Mouse (Mus musculus) small intestine, adult 2 months (tissue): ENCODE data around the gene Secisbp2. TPM values are rescaled to one million over a fixed set of nuclear protein-coding genes. Genes with fewer than 3 reads are reported as not detected.

Experiments used
- H3K27ac ChIP-seq: fragments of 200-500 bp; 2 replicates; pipeline ENCODE4 v1.5.1; 2012; ENCODE audit warnings: low read depth, low read length, control low read depth, inconsistent platforms; ENCODE audit not compliant: insufficient read depth
- H3K27me3 ChIP-seq: fragments of 200-500 bp; 2 replicates; pipeline ENCODE4 v1.6.1; 2012; ENCODE audit warnings: mild to moderate bottlenecking, moderate library complexity, low read length, inconsistent platforms; ENCODE audit not compliant: control insufficient read depth, insufficient read depth
- H3K36me3 ChIP-seq: fragments of 200-500 bp; 2 replicates; pipeline ENCODE4 v1.6.1; 2012; ENCODE audit warnings: mild to moderate bottlenecking, low read length, control low read depth, inconsistent platforms; ENCODE audit not compliant: control insufficient read depth, insufficient read depth
- H3K4me1 ChIP-seq: fragments of 200-500 bp; 2 replicates; pipeline ENCODE4 v1.6.1; 2012; ENCODE audit warnings: low read length, inconsistent platforms, mixed read lengths; ENCODE audit not compliant: control insufficient read depth, insufficient read depth, insufficient read length
- H3K4me3 ChIP-seq: fragments of 200-500 bp; 2 replicates; pipeline ENCODE4 v1.5.1; 2012; ENCODE audit warnings: low read depth, mild to moderate bottlenecking, control low read depth, inconsistent platforms, low read length, moderate library complexity
- CTCF ChIP-seq: fragments of 200-500 bp; IDR thresholded peaks from 2 replicates; pipeline ENCODE4 v1.5.1; 2012; ENCODE audit warnings: low read depth, mild to moderate bottlenecking, control low read depth, inconsistent platforms, low read length, moderate library complexity, mixed read lengths; ENCODE audit not compliant: insufficient replicate concordance, insufficient read length; ENCODE audit errors: extremely low read depth
- POLR2A ChIP-seq: fragments of 200-500 bp; IDR thresholded peaks from 2 replicates; pipeline ENCODE4 v1.6.1; 2012; ENCODE audit warnings: low read depth, mild to moderate bottlenecking, control low read depth, inconsistent platforms, low read length, moderate library complexity
- WGBS: fragments of 180-500 bp; shearing (Covaris S2); methylation state at CpG from one replicate; pipeline ENCODE4 v1.1.7; 2018; 5-methylcytosine and 5-hydroxymethylcytosine counted together
- polyA plus RNA-seq: library from polyadenylated mRNA; depleted of rRNA; stranded (reverse); fragments of >200 nt; gene quantifications from 2 replicates; pipeline ENCODE4 v1.2.3, GENCODE M21; 2012

The Secisbp2 gene
- polyA plus RNA-seq, 1 experiment, result 15.3 TPM

GRCm38 (mm10) chr13:51686966-51687365, 35.5 kb downstream of the Secisbp2 start:
- Histone ChIP-seq H3K27ac (no peak overlapping the region), H3K36me3 (peaks cover 43% of the 10 kb centered on the region), H3K27me3 (no peaks in the 10 kb centered on the region), H3K4me1 (peaks cover 7% of the 10 kb centered on the region; the same call in 1 of the 2 replicates), H3K4me3 (no peak overlapping the region)
- TF ChIP-seq CTCF, result no peak
- no peak for TF ChIP-seq POLR2A
- 94% methylated on average over 5 of the region's 5 CpGs for whole genome bisulfite sequencing

DNA sequence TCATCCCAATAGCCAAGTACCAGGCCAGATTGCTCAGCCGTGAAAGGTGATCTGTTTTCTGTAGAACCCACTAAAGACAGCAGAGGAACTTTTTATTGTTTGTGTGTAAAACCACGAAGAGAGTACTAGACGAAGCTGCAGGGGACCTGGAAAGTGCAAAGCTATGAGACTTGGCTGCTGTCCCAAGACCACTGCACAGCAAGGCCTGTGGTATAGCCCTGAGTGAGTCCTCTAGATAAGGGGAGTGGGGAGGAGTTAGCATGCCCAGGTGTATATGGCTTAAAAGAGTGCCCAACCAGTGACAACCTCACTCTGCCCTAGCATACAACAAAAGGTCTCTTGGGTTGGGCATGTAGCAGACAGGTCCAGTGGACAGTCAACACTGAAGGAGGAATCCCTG, 37.2 kb downstream of the Secisbp2 start:
- Histone ChIP-seq H3K27me3 (no peaks in the 10 kb centered on the region), H3K4me3 (no peak overlapping the region), H3K4me1 (peaks cover 7% of the 10 kb centered on the region; the same call in 1 of the 2 replicates), H3K36me3 (peaks cover 29% of the 10 kb centered on the region), H3K27ac (no peak overlapping the region)
- WGBS, result 67% methylated on average over 3 of the region's 3 CpGs
- no peak for TF ChIP-seq POLR2A

GRCm38 (mm10) chr13:51696481-51696880, 45.0 kb downstream of the Secisbp2 start:
- no peaks in the 10 kb centered on the region; the same call in 1 of the 2 replicates for H3K36me3 ChIP-seq
- no peak overlapping the region for H3K27ac ChIP-seq
- H3K4me1 ChIP-seq, result 0 out of 2 replicates have a peak, but pooled peaks cover 3% of the 10 kb centered on the region
- TF ChIP-seq POLR2A (no peak), CTCF (no peak)
- no peaks in the 10 kb centered on the region for H3K27me3 ChIP-seq
- no peak overlapping the region for H3K4me3 ChIP-seq

DNA sequence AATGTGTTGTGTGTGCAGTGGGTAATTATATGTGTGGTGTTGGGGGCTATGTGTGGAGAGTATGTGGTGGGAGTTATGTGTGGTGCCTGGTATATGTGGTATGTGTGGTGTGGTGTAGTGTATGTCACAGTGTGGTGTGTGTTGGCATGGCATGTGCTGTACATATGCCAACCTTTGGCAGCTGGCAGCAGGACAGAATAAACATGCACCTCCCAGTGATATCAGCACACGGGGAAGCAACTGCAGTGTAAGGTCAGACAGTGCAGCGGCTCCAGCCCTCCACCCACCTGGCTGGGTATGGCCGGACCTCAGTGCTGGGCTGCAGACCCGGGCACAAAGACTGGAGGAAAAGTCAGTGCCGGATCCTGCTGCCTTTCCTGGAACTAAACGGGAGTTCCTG, 46.0 kb downstream of the Secisbp2 start:
- Histone ChIP-seq H3K27me3 (no peaks in the 10 kb centered on the region), H3K27ac (no peak overlapping the region), H3K4me3 (no peak overlapping the region), H3K36me3 (no peaks in the 10 kb centered on the region; the same call in 1 of the 2 replicates), H3K4me1 (0 out of 2 replicates have a peak, but pooled peaks cover 3% of the 10 kb centered on the region)
- WGBS, result 23% methylated on average over 6 of the region's 6 CpGs
- TF ChIP-seq POLR2A, result no peak

DNA sequence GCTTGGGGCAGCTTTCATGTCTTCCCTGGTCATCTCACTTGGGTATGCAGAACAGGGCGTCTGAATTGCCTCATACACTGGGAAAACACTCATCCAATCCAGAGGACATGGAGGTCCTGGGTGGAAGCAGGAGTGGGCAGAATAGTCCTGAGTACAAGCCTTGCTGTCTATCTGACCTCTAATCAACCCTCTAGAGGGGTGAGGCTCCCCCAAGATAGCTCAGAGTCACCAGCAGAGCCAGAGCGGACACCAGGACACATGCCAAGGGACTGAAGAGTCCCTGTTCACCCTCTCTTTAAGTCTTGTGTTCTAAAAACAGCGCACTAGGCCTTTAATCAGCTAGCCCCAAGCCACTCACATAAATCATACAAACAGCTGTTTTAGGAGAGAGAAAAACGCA, 46.4 kb downstream of the Secisbp2 start:
- Histone ChIP-seq H3K36me3 (peaks cover under 1% of the 10 kb centered on the region; the same call in 1 of the 2 replicates), H3K27ac (no peak overlapping the region), H3K27me3 (no peaks in the 10 kb centered on the region), H3K4me3 (no peak overlapping the region), H3K4me1 (0 out of 2 replicates have a peak, but pooled peaks cover 3% of the 10 kb centered on the region)
- TF ChIP-seq CTCF, result no peak
- 45% methylated on average over 4 of the region's 4 CpGs for WGBS

GRCm38 (mm10) chr13:51698318-51698717, 46.8 kb downstream of the Secisbp2 start:
- Histone ChIP-seq H3K4me3 (no peak overlapping the region), H3K4me1 (0 out of 2 replicates have a peak, but pooled peaks cover 3% of the 10 kb centered on the region), H3K27me3 (no peaks in the 10 kb centered on the region), H3K27ac (no peak overlapping the region), H3K36me3 (peaks cover 5% of the 10 kb centered on the region; the same call in 1 of the 2 replicates)
- TF ChIP-seq POLR2A (no peak), CTCF (no peak)
- WGBS, result 55% methylated on average over 3 of the region's 3 CpGs

GRCm38 (mm10) chr13:51703893-51704292, 52.4 kb downstream of the Secisbp2 start:
- Histone ChIP-seq H3K4me3 (no peak overlapping the region), H3K27ac (no peak overlapping the region), H3K4me1 (no peaks in the 10 kb centered on the region), H3K36me3 (peaks cover 9% of the 10 kb centered on the region), H3K27me3 (no peaks in the 10 kb centered on the region)
- TF ChIP-seq CTCF, result no peak
- no peak for TF ChIP-seq POLR2A
- WGBS, result 87% methylated on average over 5 of the region's 5 CpGs
